Mouse (Mus musculus) hindbrain, embryonic 12.5 days (tissue): ENCODE measurements at regions not wholly inside any gene's neighbourhood (a gene's known extent, or its start where the extent isn't known, plus 50 kb on each side); places are given as distances from the start of the nearest gene placed in this dataset.

Experiments
- ATAC-seq: fragments of 200-750 bp; cut with Nextera tagmentation; 2 replicates; pipeline ENCODE4 v1.8.0; 2017; ENCODE audit warnings: moderate TSS enrichment; ENCODE audit not compliant: low FRiP score
- H3K27ac ChIP-seq: fragments of 300-500 bp; sonication (generic); 2 replicates; pipeline ENCODE4 v1.5.1; 2016; ENCODE audit warnings: mild to moderate bottlenecking
- H3K27me3 ChIP-seq: fragments of 300-500 bp; sonication (generic); 2 replicates; pipeline ENCODE4 v1.6.1; 2016; ENCODE audit warnings: mild to moderate bottlenecking
- H3K36me3 ChIP-seq: fragments of 300-500 bp; sonication (generic); 2 replicates; pipeline ENCODE4 v1.6.1; 2016; ENCODE audit warnings: mild to moderate bottlenecking
- H3K4me1 ChIP-seq: fragments of 300-500 bp; sonication (generic); 2 replicates; pipeline ENCODE4 v1.6.1; 2016
- H3K4me2 ChIP-seq: fragments of 300-500 bp; sonication (generic); replicated peaks from 2 replicates; pipeline ENCODE4 v1.6.1; 2016; ENCODE audit warnings: mild to moderate bottlenecking
- H3K4me3 ChIP-seq: fragments of 300-500 bp; sonication (generic); 2 replicates; pipeline ENCODE4 v1.5.1; 2016; ENCODE audit warnings: mild to moderate bottlenecking
- H3K9ac ChIP-seq: fragments of 300-500 bp; sonication (generic); 2 replicates; pipeline ENCODE4 v1.6.1; 2016; ENCODE audit warnings: mild to moderate bottlenecking, moderate library complexity
- H3K9me3 ChIP-seq: fragments of 300-500 bp; sonication (generic); replicated peaks from 2 replicates; pipeline ENCODE4 v1.6.1; 2016; ENCODE audit warnings: mild to moderate bottlenecking
- WGBS: fragments of 180-500 bp; shearing (Covaris S2); methylation state at CpG from one replicate; pipeline ENCODE4 v1.1.7; 2016; 5-methylcytosine and 5-hydroxymethylcytosine counted together

GRCm38 (mm10) chr17:84008035-84008681 lies 160.4 kb upstream of the Haao start:
- Histone ChIP-seq H3K27me3 (no peaks in the 10 kb centered on the region; the same call in 1 of the 2 replicates), H3K27ac (no peak overlapping the region), H3K4me1 (peaks cover 29% of the 10 kb centered on the region), H3K4me2 (no peak overlapping the region), H3K4me3 (no peak overlapping the region), H3K36me3 (no peaks in the 10 kb centered on the region), H3K9me3 (no peaks in the 10 kb centered on the region), H3K9ac (no peak overlapping the region)
- no peak for ATAC-seq
- 88% methylated on average over 12 of the region's 12 CpGs for WGBS

GRCm38 (mm10) chr17:84006748-84007147 lies 159.0 kb upstream of the Haao start:
- Histone ChIP-seq H3K4me3 (no peak overlapping the region), H3K4me2 (no peak overlapping the region), H3K36me3 (no peaks in the 10 kb centered on the region), H3K27me3 (no peaks in the 10 kb centered on the region; the same call in 1 of the 2 replicates), H3K9ac (no peak overlapping the region), H3K27ac (no peak overlapping the region), H3K9me3 (no peaks in the 10 kb centered on the region), H3K4me1 (peaks cover 29% of the 10 kb centered on the region)
- ATAC-seq, result no peak
- 93% methylated on average over 9 of the region's 9 CpGs for WGBS

GRCm38 (mm10) chr17:84004237-84004636 lies 156.5 kb upstream of the Haao start:
- 24% methylated on average over 6 of the region's 6 CpGs for WGBS
- Histone ChIP-seq H3K36me3 (no peaks in the 10 kb centered on the region), H3K27me3 (peaks cover 2% of the 10 kb centered on the region; the same call in 1 of the 2 replicates), H3K9ac (no peak overlapping the region), H3K4me3 (no peak overlapping the region), H3K4me1 (peaks cover 17% of the 10 kb centered on the region), H3K4me2 (no peak overlapping the region), H3K27ac (no peak overlapping the region), H3K9me3 (no peaks in the 10 kb centered on the region)
- no peak for ATAC-seq

GRCm38 (mm10) chr17:84003489-84004234 lies 155.9 kb upstream of the Haao start:
- H3K4me2 ChIP-seq, result no peak overlapping the region
- no peaks in the 10 kb centered on the region for H3K36me3 ChIP-seq
- ATAC-seq, result no peak
- 37% methylated on average over 9 of the region's 9 CpGs for WGBS
- peaks cover 3% of the 10 kb centered on the region; the same call in 1 of the 2 replicates for H3K27me3 ChIP-seq
- no peak overlapping the region for H3K9ac ChIP-seq
- H3K4me3 ChIP-seq, result no peak overlapping the region
- H3K4me1 ChIP-seq, result peaks cover 13% of the 10 kb centered on the region
- no peak overlapping the region for H3K27ac ChIP-seq
- H3K9me3 ChIP-seq, result no peaks in the 10 kb centered on the region

GRCm38 (mm10) chr17:84002939-84003338 lies 155.2 kb upstream of the Haao start:
- Histone ChIP-seq H3K9ac (no peak overlapping the region), H3K9me3 (no peaks in the 10 kb centered on the region), H3K4me3 (no peak overlapping the region), H3K36me3 (no peaks in the 10 kb centered on the region), H3K4me2 (no peak overlapping the region), H3K4me1 (peaks cover 10% of the 10 kb centered on the region), H3K27me3 (peaks cover 3% of the 10 kb centered on the region; the same call in 1 of the 2 replicates), H3K27ac (no peak overlapping the region)
- 82% methylated on average over 6 of the region's 6 CpGs for WGBS
- ATAC-seq, result no peak

- no peak for ATAC-seq
- H3K4me2 ChIP-seq, result no peak overlapping the region
- no peak overlapping the region for H3K27ac ChIP-seq
- no peaks in the 10 kb centered on the region for H3K36me3 ChIP-seq
- WGBS, result 94% methylated on average over 16 of the region's 16 CpGs
- peaks cover 10% of the 10 kb centered on the region for H3K4me1 ChIP-seq
- peaks cover 3% of the 10 kb centered on the region; the same call in 1 of the 2 replicates for H3K27me3 ChIP-seq
- no peak overlapping the region for H3K4me3 ChIP-seq
- H3K9me3 ChIP-seq, result no peaks in the 10 kb centered on the region
- no peak overlapping the region for H3K9ac ChIP-seq
Measured at GRCm38 (mm10) chr17:84002327-84002726, 154.6 kb upstream of the Haao start.

GRCm38 (mm10) chr17:84000115-84000514 lies 152.4 kb upstream of the Haao start:
- no peak overlapping the region for H3K27ac ChIP-seq
- H3K9me3 ChIP-seq, result no peaks in the 10 kb centered on the region
- H3K36me3 ChIP-seq, result no peaks in the 10 kb centered on the region
- no peak overlapping the region for H3K9ac ChIP-seq
- no peak overlapping the region for H3K4me2 ChIP-seq
- no peak overlapping the region for H3K4me3 ChIP-seq
- peaks cover 3% of the 10 kb centered on the region; the same call in 1 of the 2 replicates for H3K27me3 ChIP-seq
- ATAC-seq, result no peak
- 55% methylated on average over 6 of the region's 6 CpGs for WGBS
- H3K4me1 ChIP-seq, result peaks cover 10% of the 10 kb centered on the region

GRCm38 (mm10) chr17:83998972-83999545 lies 151.3 kb upstream of the Haao start:
- no peak for ATAC-seq
- no peak overlapping the region for H3K9ac ChIP-seq
- H3K27ac ChIP-seq, result no peak overlapping the region
- peaks cover 6% of the 10 kb centered on the region for H3K4me1 ChIP-seq
- H3K4me3 ChIP-seq, result no peak overlapping the region
- H3K36me3 ChIP-seq, result no peaks in the 10 kb centered on the region
- no peaks in the 10 kb centered on the region for H3K9me3 ChIP-seq
- H3K4me2 ChIP-seq, result no peak overlapping the region
- WGBS, result 71% methylated on average over 10 of the region's 10 CpGs
- H3K27me3 ChIP-seq, result 0 out of 2 replicates have a peak, but pooled peaks cover 3% of the 10 kb centered on the region

- Histone ChIP-seq H3K9me3 (no peaks in the 10 kb centered on the region), H3K4me2 (no peak overlapping the region), H3K27ac (no peak overlapping the region), H3K36me3 (no peaks in the 10 kb centered on the region), H3K4me3 (no peak overlapping the region), H3K9ac (no peak overlapping the region), H3K27me3 (0 out of 2 replicates have a peak, but pooled peaks cover 3% of the 10 kb centered on the region), H3K4me1 (peaks cover 3% of the 10 kb centered on the region)
- 93% methylated on average over 7 of the region's 7 CpGs for WGBS
- ATAC-seq, result no peak
Measured at GRCm38 (mm10) chr17:83998341-83998740, 150.6 kb upstream of the Haao start.

- Histone ChIP-seq H3K27me3 (0 out of 2 replicates have a peak, but pooled peaks cover 3% of the 10 kb centered on the region), H3K27ac (no peak overlapping the region), H3K36me3 (no peaks in the 10 kb centered on the region), H3K9me3 (no peaks in the 10 kb centered on the region), H3K4me3 (no peak overlapping the region), H3K4me2 (no peak overlapping the region), H3K4me1 (peaks cover 3% of the 10 kb centered on the region), H3K9ac (no peak overlapping the region)
- WGBS, result 87% methylated on average over 11 of the region's 11 CpGs
- no peak for ATAC-seq
Measured at GRCm38 (mm10) chr17:83997778-83998177, 150.0 kb upstream of the Haao start.

- H3K9ac ChIP-seq, result no peak overlapping the region
- no peak overlapping the region for H3K4me2 ChIP-seq
- H3K27ac ChIP-seq, result no peak overlapping the region
- H3K4me1 ChIP-seq, result peaks cover 13% of the 10 kb centered on the region
- 79% methylated on average over 2 of the region's 2 CpGs for WGBS
- H3K36me3 ChIP-seq, result no peaks in the 10 kb centered on the region
- no peak for ATAC-seq
- H3K9me3 ChIP-seq, result no peaks in the 10 kb centered on the region
- no peak overlapping the region for H3K4me3 ChIP-seq
- no peaks in the 10 kb centered on the region for H3K27me3 ChIP-seq
Measured at GRCm38 (mm10) chr17:83993028-83993427, 145.3 kb upstream of the Haao start.
